Mouse (Mus musculus): ENCODE data around the gene B230217C12Rik. TPM values are rescaled to one million over a fixed set of nuclear protein-coding genes. Genes with fewer than 3 reads are reported as not detected.

B230217C12Rik gene
- polyA plus RNA-seq, 1 experiment from 2014 or later = 15.8 TPM

GRCm38 (mm10) chr11:97885296-97885915 lies 44.8 kb downstream of the B230217C12Rik start:
- H3K4me3 ChIP-seq = no peak overlapping the region
- no peaks in the 10 kb centered on the region for H3K9me3 ChIP-seq
- no peaks in the 10 kb centered on the region for H3K36me3 ChIP-seq
- H3K27me3 ChIP-seq (replicated peaks) = no peaks in the 10 kb centered on the region
- no peaks in the 10 kb centered on the region for H3K4me1 ChIP-seq
- ATAC-seq (ENCODE audit: low FRiP score, low read depth) = no peak
- no peak overlapping the region for H3K4me2 ChIP-seq (replicated peaks)
- 94% methylated on average over 2 of the region's 2 CpGs for WGBS
- no peak overlapping the region for H3K27ac ChIP-seq
- no peak overlapping the region for H3K9ac ChIP-seq

GRCm38 (mm10) chr11:97891821-97892220 lies 51.2 kb downstream of the B230217C12Rik start:
- 79% methylated on average over 5 of the region's 5 CpGs for WGBS
- no peaks in the 10 kb centered on the region for H3K9me3 ChIP-seq
- H3K36me3 ChIP-seq = no peaks in the 10 kb centered on the region
- H3K27me3 ChIP-seq (replicated peaks) = no peaks in the 10 kb centered on the region
- H3K9ac ChIP-seq = no peak overlapping the region
- no peak overlapping the region for H3K27ac ChIP-seq
- H3K4me2 ChIP-seq (replicated peaks) = no peak overlapping the region
- no peaks in the 10 kb centered on the region for H3K4me1 ChIP-seq
- H3K4me3 ChIP-seq = no peak overlapping the region
- no peak for ATAC-seq (ENCODE audit: low FRiP score, low read depth)

Other genes with a start within 250 kb of the B230217C12Rik start
- 13.6 and 15.1 TPM in 2 replicates for gene Epop, start 211.1 kb upstream of the B230217C12Rik start, polyA plus RNA-seq (2016; fragmentation: Nextera tagmentation; extraction: Ambion mirVana)
- gene Mllt6, start 177.4 kb upstream of the B230217C12Rik start, polyA plus RNA-seq (2016; fragmentation: Nextera tagmentation; extraction: Ambion mirVana) = 3.0 and 4.0 TPM in 2 replicates
- gene Cisd3, start 155.0 kb upstream of the B230217C12Rik start, polyA plus RNA-seq (2016; fragmentation: Nextera tagmentation; extraction: Ambion mirVana) = 17.8 and 25.6 TPM in 2 replicates
- 19.9 and 21.1 TPM in 2 replicates for gene Pcgf2, start 140.3 kb upstream of the B230217C12Rik start, polyA plus RNA-seq (2016; fragmentation: Nextera tagmentation; extraction: Ambion mirVana)
- gene Psmb3, start 137.4 kb upstream of the B230217C12Rik start, polyA plus RNA-seq (2016; fragmentation: Nextera tagmentation; extraction: Ambion mirVana) = 453 and 497 TPM in 2 replicates
- 3.2 and 3.7 TPM in 2 replicates for gene Pip4k2b, start 96.1 kb upstream of the B230217C12Rik start, polyA plus RNA-seq (2016; fragmentation: Nextera tagmentation; extraction: Ambion mirVana)
- gene Cwc25, start 74.2 kb upstream of the B230217C12Rik start, polyA plus RNA-seq (2016; fragmentation: Nextera tagmentation; extraction: Ambion mirVana) = 21.1 and 23.4 TPM in 2 replicates
- 0.56 and 0.70 TPM in 2 replicates for gene 1700001P01Rik, start 64.9 kb upstream of the B230217C12Rik start, polyA plus RNA-seq (2016; fragmentation: Nextera tagmentation; extraction: Ambion mirVana)
- 369 and 383 TPM in 2 replicates for gene Rpl23, start 58.3 kb upstream of the B230217C12Rik start, polyA plus RNA-seq (2016; fragmentation: Nextera tagmentation; extraction: Ambion mirVana)
- gene Lasp1, start 41.8 kb upstream of the B230217C12Rik start, polyA plus RNA-seq (2016; fragmentation: Nextera tagmentation; extraction: Ambion mirVana) = 103 and 105 TPM in 2 replicates
- gene Fbxo47, start 43.4 kb downstream of the B230217C12Rik start, polyA plus RNA-seq (2016; fragmentation: Nextera tagmentation; extraction: Ambion mirVana) = 0.72 and 0.85 TPM in 2 replicates
- 0.24 and 0.68 TPM in 2 replicates for gene Plxdc1, start 145.7 kb downstream of the B230217C12Rik start, polyA plus RNA-seq (2016; fragmentation: Nextera tagmentation; extraction: Ambion mirVana)
- 6.8 and 8.6 TPM in 2 replicates for gene Arl5c, start 155.4 kb downstream of the B230217C12Rik start, polyA plus RNA-seq (2016; fragmentation: Nextera tagmentation; extraction: Ambion mirVana)
- 38.2 and 40.9 TPM in 2 replicates for gene Cacnb1, start 182.3 kb downstream of the B230217C12Rik start, polyA plus RNA-seq (2016; fragmentation: Nextera tagmentation; extraction: Ambion mirVana)
- 709 and 737 TPM in 2 replicates for gene Rpl19, start 185.9 kb downstream of the B230217C12Rik start, polyA plus RNA-seq (2016; fragmentation: Nextera tagmentation; extraction: Ambion mirVana)
- gene Stac2, start 212.7 kb downstream of the B230217C12Rik start, polyA plus RNA-seq (2016; fragmentation: Nextera tagmentation; extraction: Ambion mirVana) = 10.2 and 11.2 TPM in 2 replicates

Data from neural tube, embryonic 12.5 days (tissue).